Mouse (Mus musculus): ENCODE measurements around the gene Kif2c.
A peak's percentile ranks its signal among the peaks of the same experiment; 100 is the strongest.

Kif2c gene

GRCm38 (mm10) chr4:117181863-117182758 lies at the start of gene Kif2c:
Gene Kif2c, minus strand, starts transcription at chr4:117182639.
- DNase-seq: peak; percentile 98

- no peak for DNase-seq
These were observed 48.8 kb upstream of the Kif2c start for GRCm38 (mm10) chr4:117231208-117231607.

- DNase-seq: no peak
These were observed 47.9 kb upstream of the Kif2c start for GRCm38 (mm10) chr4:117230331-117230730.

GRCm38 (mm10) chr4:117229590-117229989 lies 47.2 kb upstream of the Kif2c start:
- no peak for DNase-seq

GRCm38 (mm10) chr4:117225250-117225649 lies 42.8 kb upstream of the Kif2c start:
- DNase-seq: no peak

- no peak for DNase-seq
These were observed 41.7 kb upstream of the Kif2c start for GRCm38 (mm10) chr4:117224122-117224521.

- DNase-seq: no peak
These were observed 40.6 kb upstream of the Kif2c start for GRCm38 (mm10) chr4:117223001-117223400.

GRCm38 (mm10) chr4:117221836-117222235 lies 39.4 kb upstream of the Kif2c start:
- DNase-seq: no peak

GRCm38 (mm10) chr4:117220741-117221515 lies 38.5 kb upstream of the Kif2c start:
- DNase-seq: no peak

GRCm38 (mm10) chr4:117218517-117219219 lies 36.2 kb upstream of the Kif2c start:
- DNase-seq: no peak

- DNase-seq: no peak
These were observed 34.6 kb upstream of the Kif2c start for GRCm38 (mm10) chr4:117217029-117217428.

GRCm38 (mm10) chr4:117214250-117214649 lies 31.8 kb upstream of the Kif2c start:
- peak; percentile 73 for DNase-seq

- peak; percentile 95 for DNase-seq
These were observed 28.0 kb upstream of the Kif2c start for GRCm38 (mm10) chr4:117210147-117211074.

- peak; percentile 84 for DNase-seq
These were observed 27.2 kb upstream of the Kif2c start for GRCm38 (mm10) chr4:117209592-117209991.

GRCm38 (mm10) chr4:117202992-117203354 lies 20.5 kb upstream of the Kif2c start:
- DNase-seq: no peak

GRCm38 (mm10) chr4:117202046-117202991 lies 19.9 kb upstream of the Kif2c start:
- peak; percentile 92 for DNase-seq

GRCm38 (mm10) chr4:117191804-117192203 lies 9.4 kb upstream of the Kif2c start:
- peak; percentile 75 for DNase-seq

GRCm38 (mm10) chr4:117190660-117191059 lies 8.2 kb upstream of the Kif2c start:
- DNase-seq: peak; percentile 86

GRCm38 (mm10) chr4:117189856-117190543 lies 7.6 kb upstream of the Kif2c start:
- DNase-seq: peak; percentile 91

- peak; percentile 96 for DNase-seq
These were observed 7.0 kb upstream of the Kif2c start for GRCm38 (mm10) chr4:117189382-117189855.

Data from heart, adult 11 months (tissue).